Mouse (Mus musculus): ENCODE measurements around the gene Sult1e1. TPM values are rescaled to one million over a fixed set of nuclear protein-coding genes. Genes with fewer than 3 reads are reported as not detected.

The Sult1e1 gene
- total RNA-seq (2021): not detected

- intact Hi-C loops (cut with DNase I): no loop called here
- DNase-seq (ENCODE audit: low spot score): no peak
These were observed at the start of gene Sult1e1 for GRCm38 (mm10) chr5:87591494-87591893. Gene Sult1e1 (minus strand): TSS chr5:87591594.

- intact Hi-C loops (cut with DNase I): no loop called here
- no peak for DNase-seq (ENCODE audit: low spot score)
These were observed 31.3 kb upstream of the Sult1e1 start for GRCm38 (mm10) chr5:87622681-87623080.

GRCm38 (mm10) chr5:87615128-87615390, 23.7 kb upstream of the Sult1e1 start:
- intact Hi-C loops (cut with DNase I): no loop called here
- no peak for DNase-seq (ENCODE audit: low spot score)

GRCm38 (mm10) chr5:87614364-87615127, 23.2 kb upstream of the Sult1e1 start:
- intact Hi-C loops (cut with DNase I): no loop called here
- DNase-seq (ENCODE audit: low spot score): no peak

GRCm38 (mm10) chr5:87601018-87601417, 9.6 kb upstream of the Sult1e1 start:
- DNase-seq (ENCODE audit: low spot score): no peak
- intact Hi-C loops (cut with DNase I): no loop called here

GRCm38 (mm10) chr5:87597891-87598290, 6.5 kb upstream of the Sult1e1 start:
- no peak for DNase-seq (ENCODE audit: low spot score)
- intact Hi-C loops (cut with DNase I): no loop called here

- no peak for DNase-seq (ENCODE audit: low spot score)
- intact Hi-C loops (cut with DNase I): no loop called here
These were observed 1.5 kb downstream of the Sult1e1 start for GRCm38 (mm10) chr5:87589916-87590315.

GRCm38 (mm10) chr5:87580389-87580788, 11.0 kb downstream of the Sult1e1 start:
- no peak for DNase-seq (ENCODE audit: low spot score)
- intact Hi-C loops (cut with DNase I): no loop called here

- intact Hi-C loops (cut with DNase I): no loop called here
- DNase-seq (ENCODE audit: low spot score): no peak
These were observed 17.2 kb downstream of the Sult1e1 start for GRCm38 (mm10) chr5:87574174-87574573.

GRCm38 (mm10) chr5:87573490-87573889, 17.9 kb downstream of the Sult1e1 start:
- DNase-seq (ENCODE audit: low spot score): no peak

GRCm38 (mm10) chr5:87572781-87573180, 18.6 kb downstream of the Sult1e1 start:
- intact Hi-C loops (cut with DNase I): no loop called here
- no peak for DNase-seq (ENCODE audit: low spot score)

More at GRCm38 (mm10) chr5:87573490-87573889, 17.9 kb downstream of the Sult1e1 start:
- intact Hi-C loops (cut with DNase I): no loop called here

GRCm38 (mm10) chr5:87568845-87569244, 22.5 kb downstream of the Sult1e1 start, which contains the start of gene Sult1d1:
Gene Sult1d1 (minus strand): TSS chr5:87569027.
- no peak for DNase-seq (ENCODE audit: low spot score)

GRCm38 (mm10) chr5:87567306-87567705, 24.1 kb downstream of the Sult1e1 start:
- DNase-seq (ENCODE audit: low spot score): no peak
- intact Hi-C loops (cut with DNase I): no loop called here

More at GRCm38 (mm10) chr5:87568845-87569244, 22.5 kb downstream of the Sult1e1 start, which contains the start of gene Sult1d1:
- intact Hi-C loops (cut with DNase I): no loop called here

GRCm38 (mm10) chr5:87562966-87563365, 28.4 kb downstream of the Sult1e1 start:
- intact Hi-C loops (cut with DNase I): no loop called here
- no peak for DNase-seq (ENCODE audit: low spot score)

- no peak for DNase-seq (ENCODE audit: low spot score)
- intact Hi-C loops (cut with DNase I): no loop called here
These were observed 28.9 kb downstream of the Sult1e1 start for GRCm38 (mm10) chr5:87562526-87562925.

- no peak for DNase-seq (ENCODE audit: low spot score)
- intact Hi-C loops (cut with DNase I): no loop called here
These were observed 31.2 kb downstream of the Sult1e1 start for GRCm38 (mm10) chr5:87560145-87560544.

GRCm38 (mm10) chr5:87550935-87551334, 40.5 kb downstream of the Sult1e1 start:
- intact Hi-C loops (cut with DNase I): no loop called here
- DNase-seq (ENCODE audit: low spot score): no peak

GRCm38 (mm10) chr5:87538111-87538510, 53.3 kb downstream of the Sult1e1 start, which contains the start of gene Sult1b1:
Gene Sult1b1 (minus strand): TSS chr5:87538195.
- DNase-seq (ENCODE audit: low spot score): no peak
- intact Hi-C loops (cut with DNase I): no loop called here

- no peak for DNase-seq (ENCODE audit: low spot score)
- intact Hi-C loops (cut with DNase I): no loop called here
These were observed 55.3 kb downstream of the Sult1e1 start for GRCm38 (mm10) chr5:87535994-87536644.

GRCm38 (mm10) chr5:87532288-87532687, 59.1 kb downstream of the Sult1e1 start:
- DNase-seq (ENCODE audit: low spot score): no peak
- intact Hi-C loops (cut with DNase I): no loop called here

Data from heart, postnatal 25 days (tissue).